Mouse (Mus musculus): ENCODE measurements around the gene B9d2.

GRCm38 (mm10) chr7:25677013-25677412 lies 3.6 kb upstream of the B9d2 start:
- no peak for TF ChIP-seq CTCF (conservative IDR thresholded peaks at IDR 0.05; ENCODE audit: low read length)
- no peak for TF ChIP-seq NANOG (IDR thresholded peaks at IDR 0.05; ENCODE audit: borderline replicate concordance, low read length)
- TF ChIP-seq POU5F1 (IDR thresholded peaks at IDR 0.05; ENCODE audit: borderline replicate concordance, low read length), result no peak

Measured in E14TG2a.4 (cell line).